Mouse (Mus musculus) midbrain, embryonic 10.5 days (tissue): ENCODE results near the gene Txndc17. TPM values are rescaled to one million over a fixed set of nuclear protein-coding genes. Genes with fewer than 3 reads are reported as not detected.

Experiments used
- DNase-seq: peaks from one replicate; pipeline ENCODE4 v3.0.0-alpha.2; 2017; ENCODE audit warnings: low spot score
- H3K27ac ChIP-seq: fragments of 300-500 bp; sonication (generic); replicated peaks from 2 replicates; pipeline ENCODE4 v1.5.1; 2016; ENCODE audit warnings: mild to moderate bottlenecking
- H3K27me3 ChIP-seq: fragments of 300-500 bp; sonication (generic); 2 replicates; pipeline ENCODE4 v1.6.1; 2016; ENCODE audit warnings: low read depth, mild to moderate bottlenecking; ENCODE audit not compliant: poor library complexity, severe bottlenecking
- H3K36me3 ChIP-seq: fragments of 300-500 bp; sonication (generic); 2 replicates; pipeline ENCODE4 v1.6.1; 2016; ENCODE audit warnings: mild to moderate bottlenecking, moderate library complexity
- H3K4me1 ChIP-seq: fragments of 300-500 bp; sonication (generic); 2 replicates; pipeline ENCODE4 v1.6.1; 2016
- H3K4me3 ChIP-seq: fragments of 300-500 bp; sonication (generic); 2 replicates; pipeline ENCODE4 v1.5.1; 2016; ENCODE audit warnings: mild to moderate bottlenecking, moderate library complexity
- H3K9me3 ChIP-seq: fragments of 300-500 bp; sonication (generic); replicated peaks from 2 replicates; pipeline ENCODE4 v1.6.1; 2016; ENCODE audit warnings: mild to moderate bottlenecking
- WGBS: fragments of 180-500 bp; shearing (Covaris S2); methylation state at CpG from one replicate; pipeline ENCODE4 v1.1.7; 2016; 5-methylcytosine and 5-hydroxymethylcytosine counted together
- polyA plus RNA-seq: library from polyadenylated mRNA; unstranded; fragments of >200 nt; fragmentation: Nextera tagmentation; extraction: Ambion mirVana; gene quantifications from 2 replicates; pipeline ENCODE4 v1.2.1, GENCODE M21; 2016

Gene Txndc17
- polyA plus RNA-seq, 1 experiment from 2014 or later, result 185 TPM

- Histone ChIP-seq H3K27me3 (no peaks in the 10 kb centered on the region), H3K4me3 (no peak overlapping the region), H3K27ac (no peak overlapping the region), H3K9me3 (no peaks in the 10 kb centered on the region), H3K36me3 (no peaks in the 10 kb centered on the region), H3K4me1 (peaks cover 11% of the 10 kb centered on the region)
- DNase-seq, result no peak
- 94% methylated on average over 4 of the region's 4 CpGs for WGBS
Observed at GRCm38 (mm10) chr11:72228513-72228912, 21.2 kb downstream of the Txndc17 start.

DNA sequence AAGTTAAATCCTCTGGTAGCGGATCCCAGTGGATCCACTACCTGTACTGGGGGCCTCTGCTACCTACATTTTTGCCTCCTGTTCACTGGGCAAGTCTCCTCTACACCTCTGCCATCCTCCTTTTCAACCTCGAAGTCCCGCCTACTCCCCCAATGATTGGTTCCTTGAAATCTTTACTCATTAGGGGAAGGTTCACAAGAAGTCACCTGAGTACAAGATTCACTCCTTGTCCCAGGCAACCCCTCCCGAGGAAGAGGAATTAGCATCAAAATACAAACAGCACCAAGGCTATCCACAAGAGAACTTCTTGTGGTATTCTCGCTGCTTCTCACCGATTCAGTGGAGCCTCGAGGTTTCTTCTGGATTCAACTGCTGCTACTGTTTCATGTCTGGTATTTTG, 24.7 kb downstream of the Txndc17 start:
- DNase-seq, result no peak
- 87% methylated on average over 7 of the region's 7 CpGs for WGBS

DNA sequence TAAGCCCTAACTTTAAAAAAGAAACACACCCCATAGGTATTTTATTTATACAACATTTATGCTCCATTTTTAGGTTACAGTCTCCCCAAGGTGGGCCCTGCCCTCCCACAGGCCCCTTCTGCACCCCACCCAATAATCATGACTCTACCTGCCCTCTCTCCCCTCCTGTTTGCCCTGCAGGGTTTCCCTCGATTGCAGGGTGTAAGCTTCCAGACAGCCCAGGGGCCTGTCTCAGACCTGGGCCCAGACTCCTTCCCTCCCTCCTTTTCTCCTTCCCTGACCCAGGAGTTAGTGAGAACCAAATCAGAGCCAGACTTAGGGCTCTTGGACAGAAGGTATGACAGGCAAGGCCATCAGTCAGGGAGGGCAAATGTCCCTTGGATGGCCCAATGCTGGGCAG, 25.6 kb downstream of the Txndc17 start:
- Histone ChIP-seq H3K4me3 (no peak overlapping the region), H3K4me1 (no peaks in the 10 kb centered on the region), H3K9me3 (no peaks in the 10 kb centered on the region), H3K27me3 (no peaks in the 10 kb centered on the region), H3K27ac (no peak overlapping the region), H3K36me3 (no peaks in the 10 kb centered on the region)
- 76% methylated on average over 1 of the region's 1 CpGs for WGBS
- DNase-seq, result no peak

More for the DNA sequence above, 24.7 kb downstream of the Txndc17 start:
- Histone ChIP-seq H3K4me3 (no peak overlapping the region), H3K36me3 (no peaks in the 10 kb centered on the region), H3K4me1 (no peaks in the 10 kb centered on the region), H3K9me3 (no peaks in the 10 kb centered on the region), H3K27me3 (no peaks in the 10 kb centered on the region), H3K27ac (no peak overlapping the region)

- 77% methylated on average over 5 of the region's 5 CpGs for WGBS
- no peaks in the 10 kb centered on the region for H3K9me3 ChIP-seq
- H3K4me3 ChIP-seq, result no peak overlapping the region
- no peaks in the 10 kb centered on the region for H3K4me1 ChIP-seq
- H3K36me3 ChIP-seq, result no peaks in the 10 kb centered on the region
- H3K27ac ChIP-seq, result no peak overlapping the region
- no peaks in the 10 kb centered on the region for H3K27me3 ChIP-seq
- DNase-seq, result no peak
Observed at GRCm38 (mm10) chr11:72234013-72234412, 26.7 kb downstream of the Txndc17 start.

DNA sequence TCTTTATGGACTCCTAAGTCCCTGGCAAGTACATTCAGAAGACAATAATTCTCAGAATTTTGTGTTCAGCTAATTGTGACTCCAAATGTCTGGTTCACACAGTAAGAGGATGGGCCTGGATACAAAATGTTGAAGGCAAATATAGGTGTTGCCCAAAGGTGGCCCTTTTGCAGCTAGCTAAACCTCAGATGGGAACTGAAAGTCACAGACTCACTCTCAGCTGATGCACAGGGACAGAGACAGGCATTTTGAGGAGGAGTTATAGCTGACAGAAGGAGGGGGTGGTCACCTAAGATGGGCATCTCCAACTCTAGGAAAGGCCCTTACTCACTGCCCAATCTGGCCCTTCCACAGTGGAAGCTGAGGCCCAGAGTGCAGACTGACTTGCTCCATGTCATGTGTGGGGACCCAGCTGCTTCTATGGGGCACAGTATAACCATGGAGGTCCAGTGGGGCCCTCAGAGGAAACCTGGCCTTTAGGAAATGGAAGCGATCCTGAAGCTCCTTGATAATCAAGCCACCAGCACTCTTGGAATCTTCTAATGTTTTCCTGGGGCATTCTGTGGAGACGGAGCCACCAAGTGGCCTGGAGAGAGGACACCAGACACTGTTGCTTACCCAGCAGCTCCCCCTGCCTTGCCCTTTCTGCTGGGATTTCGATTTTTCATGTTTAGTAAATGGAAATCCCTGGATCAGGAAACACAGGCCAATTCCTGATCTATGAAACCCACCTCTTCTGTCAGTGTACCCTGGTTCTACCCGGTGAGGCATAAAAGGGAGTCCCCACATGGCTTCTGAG, 32.9 kb downstream of the Txndc17 start:
- Histone ChIP-seq H3K27me3 (no peaks in the 10 kb centered on the region), H3K9me3 (no peaks in the 10 kb centered on the region), H3K36me3 (no peaks in the 10 kb centered on the region), H3K27ac (no peak overlapping the region), H3K4me1 (no peaks in the 10 kb centered on the region), H3K4me3 (no peak overlapping the region)
- DNase-seq, result no peak
- WGBS, result 75% methylated on average over 4 of the region's 4 CpGs

DNA sequence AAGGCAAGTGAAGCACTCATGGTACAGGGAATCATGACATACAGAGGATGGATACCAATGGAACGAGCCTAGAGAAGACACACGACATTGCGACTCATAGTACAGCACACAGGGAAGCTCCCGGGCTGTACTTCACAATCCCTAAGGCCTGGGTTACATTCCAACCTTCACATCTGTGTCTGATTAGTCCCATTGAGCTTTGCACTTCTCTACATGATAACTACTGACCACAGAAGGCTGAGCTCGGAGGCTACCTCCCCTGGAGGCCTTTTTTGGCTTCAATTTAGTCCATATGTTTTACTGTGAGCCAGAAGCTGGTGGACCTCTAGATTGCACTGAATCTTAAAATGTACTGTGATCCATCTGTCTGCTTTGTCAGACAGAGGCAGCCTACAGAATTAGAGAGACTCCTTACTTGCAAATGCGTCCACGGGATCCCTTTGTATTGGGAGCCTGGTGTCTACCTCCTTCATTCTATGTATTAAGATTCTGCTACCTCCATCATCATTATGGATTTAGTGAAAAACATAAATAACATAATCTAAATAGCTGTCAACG, 37.9 kb downstream of the Txndc17 start:
- Histone ChIP-seq H3K4me1 (no peaks in the 10 kb centered on the region), H3K4me3 (no peak overlapping the region), H3K27ac (no peak overlapping the region), H3K36me3 (no peaks in the 10 kb centered on the region), H3K27me3 (no peaks in the 10 kb centered on the region), H3K9me3 (no peaks in the 10 kb centered on the region)
- no peak for DNase-seq
- WGBS, result 81% methylated on average over 8 of the region's 8 CpGs

DNA sequence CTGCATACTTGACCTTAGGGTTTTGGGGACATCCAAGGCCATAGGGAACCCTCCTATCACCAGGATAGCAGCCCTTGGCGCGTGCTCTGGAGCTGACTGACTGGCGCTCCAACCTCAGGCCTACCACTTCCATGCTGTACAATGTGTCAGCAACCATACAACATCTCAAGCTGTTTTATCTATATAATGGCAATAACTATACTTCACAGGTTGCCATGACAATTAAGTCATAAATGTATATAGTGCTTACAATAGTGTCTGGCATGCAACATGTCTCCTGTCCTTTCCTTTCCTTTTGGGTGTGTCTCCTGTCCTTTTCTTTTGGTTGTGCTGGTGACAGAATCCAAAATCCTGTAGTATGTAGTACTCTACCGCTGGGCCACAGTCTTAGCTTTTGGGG, 48.3 kb downstream of the Txndc17 start:
- 93% methylated on average over 4 of the region's 4 CpGs for WGBS
- H3K36me3 ChIP-seq, result no peaks in the 10 kb centered on the region
- H3K4me3 ChIP-seq, result no peak overlapping the region
- DNase-seq, result no peak
- H3K27me3 ChIP-seq, result no peaks in the 10 kb centered on the region
- no peaks in the 10 kb centered on the region for H3K9me3 ChIP-seq
- H3K27ac ChIP-seq, result no peak overlapping the region
- no peaks in the 10 kb centered on the region for H3K4me1 ChIP-seq

DNA sequence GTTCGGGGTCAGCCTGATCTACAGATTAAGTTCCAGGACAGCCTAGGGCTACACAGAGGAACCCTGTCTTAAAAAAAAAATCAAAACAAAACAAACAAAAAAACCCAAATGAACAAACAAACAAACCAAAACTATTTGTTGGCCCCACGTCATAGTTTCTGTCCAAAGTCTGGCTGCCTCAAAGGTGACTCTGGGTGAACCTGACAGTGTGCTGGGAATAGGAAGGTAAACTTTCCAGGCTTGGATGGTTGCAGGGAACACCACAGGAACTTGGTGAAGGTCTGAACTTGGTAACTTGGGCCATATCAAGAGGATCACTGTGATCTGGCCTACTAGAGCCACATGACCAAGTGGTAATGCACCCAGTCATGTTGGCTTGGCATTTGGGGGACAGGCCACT, 49.1 kb downstream of the Txndc17 start:
- Histone ChIP-seq H3K27me3 (no peaks in the 10 kb centered on the region), H3K4me3 (no peak overlapping the region), H3K4me1 (no peaks in the 10 kb centered on the region), H3K27ac (no peak overlapping the region), H3K36me3 (no peaks in the 10 kb centered on the region), H3K9me3 (no peaks in the 10 kb centered on the region)
- WGBS, result 95% methylated on average over 2 of the region's 2 CpGs
- no peak for DNase-seq

Other genes starting within 250 kb of the Txndc17 start
- gene Aipl1, start 170.0 kb upstream of the Txndc17 start, polyA plus RNA-seq, result 0.67 and 0.97 TPM in 2 replicates
- gene Pimreg, start 165.5 kb upstream of the Txndc17 start, polyA plus RNA-seq, result 251 and 280 TPM in 2 replicates
- gene Pitpnm3, start 71.8 kb upstream of the Txndc17 start, polyA plus RNA-seq, result 0.10 and 0.25 TPM in 2 replicates
- 0.28 and 0.61 TPM in 2 replicates for gene Gm43951, start 707 bp upstream of the Txndc17 start, polyA plus RNA-seq
- gene 4933427D14Rik, start 88 bp upstream of the Txndc17 start, polyA plus RNA-seq, result 19.0 and 20.2 TPM in 2 replicates
- 52.4 and 52.7 TPM in 2 replicates for gene Med31, start 8.0 kb downstream of the Txndc17 start, polyA plus RNA-seq
- 0.26 and 0.82 TPM in 2 replicates for gene Slc13a5, start 59.7 kb downstream of the Txndc17 start, polyA plus RNA-seq
- gene Xaf1, start 94.1 kb downstream of the Txndc17 start, polyA plus RNA-seq, result 1.5 and 2.5 TPM in 2 replicates
- gene Fbxo39, start 106.9 kb downstream of the Txndc17 start, polyA plus RNA-seq, result not detected in 2 replicates
- gene Tekt1, start 154.9 kb downstream of the Txndc17 start, polyA plus RNA-seq, result 6.1 and 6.8 TPM in 2 replicates
- gene Smtnl2, start 204.2 kb downstream of the Txndc17 start, polyA plus RNA-seq, result 10.1 and 13.1 TPM in 2 replicates
- gene Ggt6, start 228.0 kb downstream of the Txndc17 start, polyA plus RNA-seq, result not detected in 2 replicates
- 192 and 236 TPM in 2 replicates for gene Mybbp1a, start 233.8 kb downstream of the Txndc17 start, polyA plus RNA-seq